Mouse (Mus musculus): ENCODE measurements around the gene Tango2. TPM values are rescaled to one million over a fixed set of nuclear protein-coding genes. Genes with fewer than 3 reads are reported as not detected.

Gene Tango2
- polyA plus RNA-seq, 1 experiment from 2014 or later: 39.1 TPM

GRCm38 (mm10) chr16:18378489-18378888 is 30.6 kb upstream of the Tango2 start:
- Histone ChIP-seq H3K9me3 (ENCODE audit: control insufficient read depth, low read length) (no peaks in the 10 kb centered on the region), H3K4me3 (ENCODE audit: low read depth, low read length) (no peak overlapping the region), H3K27ac (ENCODE audit: low read depth, low read length) (0 out of 2 replicates have a peak overlapping the region, but pooled peaks have one; percentile 12), H3K36me3 (ENCODE audit: control insufficient read depth, insufficient read depth, low read length) (no peaks in the 10 kb centered on the region; the same call in 1 of the 2 replicates), H3K9ac (ENCODE audit: low read length) (no peak overlapping the region), H3K4me1 (replicated peaks; ENCODE audit: control insufficient read depth, insufficient read depth, low read length) (peaks cover 52% of the 10 kb centered on the region), H3K4me2 (ENCODE audit: low read depth, low read length, severe bottlenecking) (no peak overlapping the region), H3K27me3 (ENCODE audit: control insufficient read depth, insufficient read depth, low read length) (no peaks in the 10 kb centered on the region)
- 56% methylated on average over 1 of the region's 1 CpGs for WGBS
- ATAC-seq (replicated peaks; ENCODE audit: low FRiP score) (no peak), DNase-seq (ENCODE audit: low spot score) (no peak)

GRCm38 (mm10) chr16:18377203-18377602 is 29.3 kb upstream of the Tango2 start:
- ATAC-seq (replicated peaks; ENCODE audit: low FRiP score) (no peak), DNase-seq (ENCODE audit: low spot score) (no peak)
- Histone ChIP-seq H3K9me3 (ENCODE audit: control insufficient read depth, low read length) (no peaks in the 10 kb centered on the region), H3K9ac (ENCODE audit: low read length) (no peak overlapping the region), H3K27ac (ENCODE audit: low read depth, low read length) (0 out of 2 replicates have a peak overlapping the region, but pooled peaks have one; percentile 8), H3K4me3 (ENCODE audit: low read depth, low read length) (no peak overlapping the region), H3K4me2 (ENCODE audit: low read depth, low read length, severe bottlenecking) (no peak overlapping the region), H3K36me3 (ENCODE audit: control insufficient read depth, insufficient read depth, low read length) (no peaks in the 10 kb centered on the region; the same call in 1 of the 2 replicates), H3K27me3 (ENCODE audit: control insufficient read depth, insufficient read depth, low read length) (no peaks in the 10 kb centered on the region), H3K4me1 (replicated peaks; ENCODE audit: control insufficient read depth, insufficient read depth, low read length) (peaks cover 49% of the 10 kb centered on the region)
- 25% methylated on average over 3 of the region's 3 CpGs for WGBS

GRCm38 (mm10) chr16:18376297-18376954 is 28.5 kb upstream of the Tango2 start:
- peaks cover 42% of the 10 kb centered on the region for H3K4me1 ChIP-seq (replicated peaks; ENCODE audit: control insufficient read depth, insufficient read depth, low read length)
- H3K36me3 ChIP-seq (ENCODE audit: control insufficient read depth, insufficient read depth, low read length): no peaks in the 10 kb centered on the region; the same call in 1 of the 2 replicates
- no peak overlapping the region for H3K4me2 ChIP-seq (ENCODE audit: low read depth, low read length, severe bottlenecking)
- WGBS: 88% methylated on average over 7 of the region's 7 CpGs
- H3K9ac ChIP-seq (ENCODE audit: low read length): no peak overlapping the region
- H3K27ac ChIP-seq (ENCODE audit: low read depth, low read length): no peak overlapping the region
- no peak for ATAC-seq (replicated peaks; ENCODE audit: low FRiP score)
- no peak for DNase-seq (ENCODE audit: low spot score)
- H3K27me3 ChIP-seq (ENCODE audit: control insufficient read depth, insufficient read depth, low read length): no peaks in the 10 kb centered on the region
- no peak overlapping the region for H3K4me3 ChIP-seq (ENCODE audit: low read depth, low read length)
- H3K9me3 ChIP-seq (ENCODE audit: control insufficient read depth, low read length): no peaks in the 10 kb centered on the region

GRCm38 (mm10) chr16:18373632-18374031 is 25.7 kb upstream of the Tango2 start:
- no peak overlapping the region for H3K4me3 ChIP-seq (ENCODE audit: low read depth, low read length)
- H3K4me2 ChIP-seq (ENCODE audit: low read depth, low read length, severe bottlenecking): no peak overlapping the region
- no peak overlapping the region for H3K27ac ChIP-seq (ENCODE audit: low read depth, low read length)
- no peak for DNase-seq (ENCODE audit: low spot score)
- peaks cover 14% of the 10 kb centered on the region; the same call in 1 of the 2 replicates for H3K4me1 ChIP-seq (replicated peaks; ENCODE audit: control insufficient read depth, insufficient read depth, low read length)
- H3K36me3 ChIP-seq (ENCODE audit: control insufficient read depth, insufficient read depth, low read length): no peaks in the 10 kb centered on the region
- ATAC-seq (replicated peaks; ENCODE audit: low FRiP score): no peak
- no peaks in the 10 kb centered on the region for H3K27me3 ChIP-seq (ENCODE audit: control insufficient read depth, insufficient read depth, low read length)
- no peak overlapping the region for H3K9ac ChIP-seq (ENCODE audit: low read length)
- 95% methylated on average over 4 of the region's 4 CpGs for WGBS
- H3K9me3 ChIP-seq (ENCODE audit: control insufficient read depth, low read length): no peaks in the 10 kb centered on the region

GRCm38 (mm10) chr16:18370197-18370596 is 22.3 kb upstream of the Tango2 start:
- 95% methylated on average over 3 of the region's 3 CpGs for WGBS
- no peak overlapping the region for H3K27ac ChIP-seq (ENCODE audit: low read depth, low read length)
- no peaks in the 10 kb centered on the region; the same call in 1 of the 2 replicates for H3K9me3 ChIP-seq (ENCODE audit: control insufficient read depth, low read length)
- no peaks in the 10 kb centered on the region for H3K36me3 ChIP-seq (ENCODE audit: control insufficient read depth, insufficient read depth, low read length)
- no peaks in the 10 kb centered on the region for H3K27me3 ChIP-seq (ENCODE audit: control insufficient read depth, insufficient read depth, low read length)
- DNase-seq (ENCODE audit: low spot score) (no peak), ATAC-seq (replicated peaks; ENCODE audit: low FRiP score) (no peak)
- no peak overlapping the region for H3K9ac ChIP-seq (ENCODE audit: low read length)
- peaks cover 2% of the 10 kb centered on the region; the same call in 1 of the 2 replicates for H3K4me1 ChIP-seq (replicated peaks; ENCODE audit: control insufficient read depth, insufficient read depth, low read length)
- H3K4me2 ChIP-seq (ENCODE audit: low read depth, low read length, severe bottlenecking): no peak overlapping the region
- H3K4me3 ChIP-seq (ENCODE audit: low read depth, low read length): no peak overlapping the region

GRCm38 (mm10) chr16:18366849-18367248 is 18.9 kb upstream of the Tango2 start:
- Histone ChIP-seq H3K4me2 (ENCODE audit: low read depth, low read length, severe bottlenecking) (no peak overlapping the region), H3K9ac (ENCODE audit: low read length) (no peak overlapping the region), H3K9me3 (ENCODE audit: control insufficient read depth, low read length) (no peaks in the 10 kb centered on the region; the same call in 1 of the 2 replicates), H3K27ac (ENCODE audit: low read depth, low read length) (no peak overlapping the region), H3K27me3 (ENCODE audit: control insufficient read depth, insufficient read depth, low read length) (no peaks in the 10 kb centered on the region), H3K4me3 (ENCODE audit: low read depth, low read length) (no peak overlapping the region), H3K36me3 (ENCODE audit: control insufficient read depth, insufficient read depth, low read length) (no peaks in the 10 kb centered on the region), H3K4me1 (replicated peaks; ENCODE audit: control insufficient read depth, insufficient read depth, low read length) (no peaks in the 10 kb centered on the region)
- WGBS: 87% methylated on average over 4 of the region's 4 CpGs
- no peak for DNase-seq (ENCODE audit: low spot score)
- ATAC-seq (replicated peaks; ENCODE audit: low FRiP score): no peak

GRCm38 (mm10) chr16:18362948-18363347 is 15.0 kb upstream of the Tango2 start:
- DNase-seq (ENCODE audit: low spot score): no peak
- ATAC-seq (replicated peaks; ENCODE audit: low FRiP score): no peak
- H3K4me1 ChIP-seq (replicated peaks; ENCODE audit: control insufficient read depth, insufficient read depth, low read length): no peaks in the 10 kb centered on the region
- no peak overlapping the region for H3K4me2 ChIP-seq (ENCODE audit: low read depth, low read length, severe bottlenecking)
- no peaks in the 10 kb centered on the region; the same call in 1 of the 2 replicates for H3K9me3 ChIP-seq (ENCODE audit: control insufficient read depth, low read length)
- H3K9ac ChIP-seq (ENCODE audit: low read length): no peak overlapping the region
- H3K27me3 ChIP-seq (ENCODE audit: control insufficient read depth, insufficient read depth, low read length): no peaks in the 10 kb centered on the region
- no peak overlapping the region for H3K27ac ChIP-seq (ENCODE audit: low read depth, low read length)
- no peaks in the 10 kb centered on the region for H3K36me3 ChIP-seq (ENCODE audit: control insufficient read depth, insufficient read depth, low read length)
- H3K4me3 ChIP-seq (ENCODE audit: low read depth, low read length): no peak overlapping the region
- WGBS: 84% methylated on average over 8 of the region's 8 CpGs

- H3K36me3 ChIP-seq (ENCODE audit: control insufficient read depth, insufficient read depth, low read length): no peaks in the 10 kb centered on the region
- H3K9ac ChIP-seq (ENCODE audit: low read length): no peak overlapping the region
Observed at GRCm38 (mm10) chr16:18360151-18360805, 12.4 kb upstream of the Tango2 start.

More at GRCm38 (mm10) chr16:18360151-18360805, 12.4 kb upstream of the Tango2 start:
- Histone ChIP-seq H3K9me3 (ENCODE audit: control insufficient read depth, low read length) (no peaks in the 10 kb centered on the region), H3K4me1 (replicated peaks; ENCODE audit: control insufficient read depth, insufficient read depth, low read length) (no peaks in the 10 kb centered on the region), H3K27me3 (ENCODE audit: control insufficient read depth, insufficient read depth, low read length) (no peaks in the 10 kb centered on the region), H3K4me3 (ENCODE audit: low read depth, low read length) (no peak overlapping the region), H3K27ac (ENCODE audit: low read depth, low read length) (no peak overlapping the region), H3K4me2 (ENCODE audit: low read depth, low read length, severe bottlenecking) (no peak overlapping the region)
- no peak for DNase-seq (ENCODE audit: low spot score)
- ATAC-seq (replicated peaks; ENCODE audit: low FRiP score): no peak
- WGBS: 74% methylated on average over 6 of the region's 6 CpGs

Data from forebrain, embryonic 11.5 days (tissue).